Mouse (Mus musculus): ENCODE data around the gene March9. TPM values are rescaled to one million over a fixed set of nuclear protein-coding genes. Genes with fewer than 3 reads are reported as not detected.
A peak's percentile ranks its signal among the peaks of the same experiment; 100 is the strongest.

Gene March9
- polyA plus RNA-seq, 1 experiment from 2014 or later: 1.2 TPM

DNA sequence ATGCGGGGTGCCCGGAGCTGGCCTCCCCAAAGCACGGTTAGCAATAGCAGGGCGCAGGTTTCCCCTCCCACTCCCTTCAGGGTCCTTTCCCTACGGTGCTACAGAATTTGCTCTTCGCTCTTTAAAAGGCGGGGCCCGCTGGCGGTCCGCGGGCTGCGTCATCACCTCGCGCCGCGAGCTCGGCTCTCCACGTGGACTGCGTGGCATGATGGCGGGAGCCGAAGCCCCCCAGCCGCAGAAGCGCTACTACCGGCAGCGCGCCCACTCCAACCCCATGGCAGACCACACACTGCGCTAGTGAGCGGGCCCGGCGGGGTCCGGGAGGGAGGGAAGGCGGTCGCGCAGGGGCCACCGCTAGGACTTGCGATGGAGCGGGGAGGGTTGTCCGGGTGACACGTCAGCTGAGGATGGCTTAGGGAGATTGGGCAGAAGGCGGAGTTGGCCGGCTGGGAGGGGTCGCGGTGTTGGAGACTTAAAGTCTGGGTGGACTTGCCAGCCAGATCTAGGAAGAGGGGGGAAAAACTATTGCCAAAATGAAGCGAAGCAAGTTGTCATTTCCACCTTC is 18.1 kb downstream of the March9 start:
- WGBS: 0% methylated on average over 44 of the region's 44 CpGs
- ATAC-seq (ENCODE audit: low FRiP score, low TSS enrichment): peak; percentile 83
- peak overlapping the region; percentile 79 for H3K4me3 ChIP-seq (ENCODE audit: low read length)
- H3K27me3 ChIP-seq (ENCODE audit: insufficient read depth, low read length): no peaks in the 10 kb centered on the region; the same call in 1 of the 2 replicates
- H3K4me2 ChIP-seq (replicated peaks; ENCODE audit: low read depth, low read length): peak overlapping the region; percentile 99
- H3K9me3 ChIP-seq (ENCODE audit: low read length): no peaks in the 10 kb centered on the region
- H3K9ac ChIP-seq (replicated peaks; ENCODE audit: low read length): peak overlapping the region; percentile 73
- H3K27ac ChIP-seq (ENCODE audit: low read length): peak overlapping the region; percentile 59
- peaks cover 12% of the 10 kb centered on the region for H3K36me3 ChIP-seq (ENCODE audit: insufficient read depth, low read length)
- peaks cover 11% of the 10 kb centered on the region for H3K4me1 ChIP-seq (ENCODE audit: insufficient read depth, low read length)

GRCm38 (mm10) chr10:127041274-127041766 is 18.7 kb downstream of the March9 start, which contains the start of the genes Mettl1 and Eef1akmt3:
Gene Mettl1 (plus strand): TSS chr10:127041414.
Gene Eef1akmt3 (minus strand): TSS chr10:127041513.
- Histone ChIP-seq H3K4me3 (ENCODE audit: low read length) (peak within 1 kb of the TSS; percentile 79), H3K36me3 (ENCODE audit: insufficient read depth, low read length) (peaks cover 8% of the 10 kb centered on the region), H3K4me2 (replicated peaks; ENCODE audit: low read depth, low read length) (peak within 1 kb of the TSS; percentile 99), H3K27ac (ENCODE audit: low read length) (peak within 1 kb of the TSS; percentile 59), H3K9me3 (ENCODE audit: low read length) (no peaks in the 10 kb centered on the region), H3K4me1 (ENCODE audit: insufficient read depth, low read length) (peaks cover 11% of the 10 kb centered on the region), H3K27me3 (ENCODE audit: insufficient read depth, low read length) (no peaks in the 10 kb centered on the region; the same call in 1 of the 2 replicates), H3K9ac (replicated peaks; ENCODE audit: low read length) (peak within 1 kb of the TSS; percentile 73)
- ATAC-seq (ENCODE audit: low FRiP score, low TSS enrichment): peak; percentile 50
- WGBS: under 1% methylated on average over 28 of the region's 28 CpGs

GRCm38 (mm10) chr10:127040569-127041214 is 19.3 kb downstream of the March9 start:
- no peaks in the 10 kb centered on the region for H3K9me3 ChIP-seq (ENCODE audit: low read length)
- peaks cover 7% of the 10 kb centered on the region for H3K36me3 ChIP-seq (ENCODE audit: insufficient read depth, low read length)
- ATAC-seq (ENCODE audit: low FRiP score, low TSS enrichment): no peak; the same call in 1 of the 2 replicates
- peaks cover 11% of the 10 kb centered on the region for H3K4me1 ChIP-seq (ENCODE audit: insufficient read depth, low read length)
- no peak overlapping the region for H3K27ac ChIP-seq (ENCODE audit: low read length)
- WGBS: 3% methylated on average over 20 of the region's 20 CpGs
- H3K4me2 ChIP-seq (replicated peaks; ENCODE audit: low read depth, low read length): peak overlapping the region; percentile 99
- H3K9ac ChIP-seq (replicated peaks; ENCODE audit: low read length): peak overlapping the region; percentile 73
- H3K27me3 ChIP-seq (ENCODE audit: insufficient read depth, low read length): no peaks in the 10 kb centered on the region; the same call in 1 of the 2 replicates
- peak overlapping the region; percentile 79 for H3K4me3 ChIP-seq (ENCODE audit: low read length)

DNA sequence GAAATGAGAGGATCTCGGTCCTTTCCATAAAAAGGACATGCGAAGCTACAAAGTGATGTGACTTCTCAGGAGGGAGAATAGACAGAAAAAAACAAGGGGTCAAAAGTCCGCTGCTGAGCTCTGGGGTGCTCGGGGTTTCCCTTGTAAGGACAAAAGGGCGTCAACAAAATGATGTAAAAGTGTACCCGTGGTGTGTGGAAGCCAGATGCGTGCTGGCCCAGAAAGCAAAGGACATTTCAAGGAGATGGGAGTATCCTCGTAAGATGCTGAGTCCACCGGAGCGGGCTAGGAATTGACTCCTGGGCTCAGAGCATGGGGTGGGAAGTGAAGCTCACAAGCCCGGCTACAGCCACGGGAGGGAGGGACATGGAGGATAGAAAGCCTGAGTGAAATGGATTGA is 22.3 kb downstream of the March9 start:
- Histone ChIP-seq H3K4me2 (replicated peaks; ENCODE audit: low read depth, low read length) (no peak overlapping the region), H3K9ac (replicated peaks; ENCODE audit: low read length) (no peak overlapping the region), H3K36me3 (ENCODE audit: insufficient read depth, low read length) (no peaks in the 10 kb centered on the region), H3K4me3 (ENCODE audit: low read length) (no peak overlapping the region), H3K27ac (ENCODE audit: low read length) (no peak overlapping the region), H3K9me3 (ENCODE audit: low read length) (no peaks in the 10 kb centered on the region), H3K27me3 (ENCODE audit: insufficient read depth, low read length) (no peaks in the 10 kb centered on the region; the same call in 1 of the 2 replicates), H3K4me1 (ENCODE audit: insufficient read depth, low read length) (peaks cover 5% of the 10 kb centered on the region)
- no peak for ATAC-seq (ENCODE audit: low FRiP score, low TSS enrichment)
- 77% methylated on average over 12 of the region's 12 CpGs for WGBS

GRCm38 (mm10) chr10:127036273-127036672 is 23.7 kb downstream of the March9 start:
- no peak for ATAC-seq (ENCODE audit: low FRiP score, low TSS enrichment)
- Histone ChIP-seq H3K4me1 (ENCODE audit: insufficient read depth, low read length) (no peaks in the 10 kb centered on the region), H3K9me3 (ENCODE audit: low read length) (no peaks in the 10 kb centered on the region), H3K27ac (ENCODE audit: low read length) (no peak overlapping the region), H3K9ac (replicated peaks; ENCODE audit: low read length) (no peak overlapping the region), H3K36me3 (ENCODE audit: insufficient read depth, low read length) (no peaks in the 10 kb centered on the region), H3K4me2 (replicated peaks; ENCODE audit: low read depth, low read length) (no peak overlapping the region), H3K4me3 (ENCODE audit: low read length) (no peak overlapping the region), H3K27me3 (ENCODE audit: insufficient read depth, low read length) (no peaks in the 10 kb centered on the region; the same call in 1 of the 2 replicates)
- 79% methylated on average over 12 of the region's 12 CpGs for WGBS

DNA sequence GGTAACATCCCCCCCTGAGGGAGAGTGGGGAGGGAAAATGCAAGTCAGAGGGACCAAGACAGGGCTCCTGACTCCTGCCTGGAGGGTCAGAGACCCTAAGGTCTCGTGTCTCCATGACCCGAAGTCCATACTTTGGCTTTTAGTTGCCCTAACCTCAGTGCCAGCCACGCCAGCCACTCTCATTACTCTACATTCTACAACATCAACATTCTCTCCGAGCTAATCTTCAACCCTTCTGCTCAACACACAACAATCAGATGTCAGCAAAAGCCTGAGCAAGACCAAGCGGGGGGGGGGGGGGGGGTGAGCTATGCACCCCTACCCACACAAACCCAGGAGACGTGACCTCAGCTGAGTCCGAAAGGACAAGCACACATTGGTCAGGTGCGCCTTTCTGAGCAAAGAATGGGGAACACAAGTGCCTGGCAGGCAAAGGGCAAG is 26.7 kb downstream of the March9 start:
- Histone ChIP-seq H3K4me1 (ENCODE audit: insufficient read depth, low read length) (peaks cover 6% of the 10 kb centered on the region; the same call in 1 of the 2 replicates), H3K4me3 (ENCODE audit: low read length) (no peak overlapping the region), H3K27me3 (ENCODE audit: insufficient read depth, low read length) (no peaks in the 10 kb centered on the region), H3K27ac (ENCODE audit: low read length) (peak overlapping the region; percentile 29; the same call in 1 of the 2 replicates), H3K4me2 (replicated peaks; ENCODE audit: low read depth, low read length) (no peak overlapping the region), H3K9ac (replicated peaks; ENCODE audit: low read length) (no peak overlapping the region), H3K36me3 (ENCODE audit: insufficient read depth, low read length) (peaks cover 4% of the 10 kb centered on the region), H3K9me3 (ENCODE audit: low read length) (no peaks in the 10 kb centered on the region)
- 84% methylated on average over 8 of the region's 8 CpGs for WGBS
- ATAC-seq (ENCODE audit: low FRiP score, low TSS enrichment): peak; percentile 39

DNA sequence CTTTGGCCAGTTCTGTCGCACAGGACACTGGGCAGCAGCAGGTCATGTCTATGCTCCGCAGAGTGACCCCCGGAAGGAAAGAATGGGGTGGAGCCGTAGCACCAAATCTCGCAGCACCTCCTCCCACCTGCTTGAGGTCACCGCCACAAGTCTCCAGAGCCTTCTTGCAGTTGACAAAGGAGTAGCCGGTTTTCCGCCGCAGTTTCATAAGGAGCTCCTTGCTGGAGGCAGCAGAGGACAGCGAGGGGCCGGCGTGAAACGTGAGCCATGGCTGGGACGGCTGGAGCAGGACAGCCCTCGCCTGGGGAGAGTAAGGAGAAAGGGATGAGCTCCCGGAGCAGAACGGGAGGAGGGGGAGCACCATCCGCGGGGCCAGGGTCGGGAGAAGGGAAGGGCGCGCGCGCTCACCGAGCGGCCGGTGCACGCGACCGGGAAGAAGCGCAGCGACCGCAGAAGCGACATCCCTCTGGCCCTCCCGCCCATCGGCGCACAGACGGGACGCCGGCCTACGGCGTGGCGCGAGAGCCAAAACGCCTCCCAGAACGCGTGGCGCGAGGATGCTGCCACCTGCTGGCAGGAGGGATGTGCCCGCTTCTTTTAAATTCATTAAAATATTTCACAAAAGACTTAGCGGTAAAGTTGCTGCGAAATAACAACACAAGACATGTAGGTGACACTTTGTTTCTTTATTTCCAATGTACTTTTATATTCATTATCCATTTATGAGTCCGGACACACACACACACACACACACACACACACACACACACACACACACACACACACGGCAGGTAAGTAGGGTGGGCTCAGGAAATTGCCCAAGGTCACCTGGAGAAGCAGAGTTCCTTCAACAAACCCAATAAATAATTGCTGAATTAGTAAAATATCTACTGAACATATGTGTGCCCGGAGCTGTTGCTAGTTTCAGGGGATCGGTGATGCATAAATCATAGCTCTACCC is 29.4 kb downstream of the March9 start, which contains the start of gene Tsfm:
Tsfm (minus strand) TSS at position 505 of the 961 bp plus-strand sequence.
- no peaks in the 10 kb centered on the region for H3K9me3 ChIP-seq (ENCODE audit: low read length)
- H3K4me3 ChIP-seq (ENCODE audit: low read length): peak within 1 kb of the TSS; percentile 86
- H3K36me3 ChIP-seq (ENCODE audit: insufficient read depth, low read length): peaks cover 30% of the 10 kb centered on the region
- peak; percentile 89 for ATAC-seq (ENCODE audit: low FRiP score, low TSS enrichment)
- peak within 1 kb of the TSS; percentile 80 for H3K9ac ChIP-seq (replicated peaks; ENCODE audit: low read length)
- H3K27me3 ChIP-seq (ENCODE audit: insufficient read depth, low read length): no peaks in the 10 kb centered on the region
- H3K27ac ChIP-seq (ENCODE audit: low read length): peak within 1 kb of the TSS; percentile 83
- WGBS: 4% methylated on average over 56 of the region's 56 CpGs
- H3K4me2 ChIP-seq (replicated peaks; ENCODE audit: low read depth, low read length): peak within 1 kb of the TSS; percentile 63
- H3K4me1 ChIP-seq (ENCODE audit: insufficient read depth, low read length): peaks cover 6% of the 10 kb centered on the region; the same call in 1 of the 2 replicates

GRCm38 (mm10) chr10:127018422-127018821 is 41.6 kb downstream of the March9 start:
- no peak overlapping the region for H3K27ac ChIP-seq (ENCODE audit: low read length)
- H3K9me3 ChIP-seq (ENCODE audit: low read length): no peaks in the 10 kb centered on the region
- no peak overlapping the region for H3K4me3 ChIP-seq (ENCODE audit: low read length)
- H3K9ac ChIP-seq (replicated peaks; ENCODE audit: low read length): no peak overlapping the region
- H3K4me1 ChIP-seq (ENCODE audit: insufficient read depth, low read length): no peaks in the 10 kb centered on the region
- no peak for ATAC-seq (ENCODE audit: low FRiP score, low TSS enrichment)
- 65% methylated on average over 16 of the region's 16 CpGs for WGBS
- no peak overlapping the region for H3K4me2 ChIP-seq (replicated peaks; ENCODE audit: low read depth, low read length)
- H3K36me3 ChIP-seq (ENCODE audit: insufficient read depth, low read length): peaks cover 17% of the 10 kb centered on the region
- no peaks in the 10 kb centered on the region for H3K27me3 ChIP-seq (ENCODE audit: insufficient read depth, low read length)

DNA sequence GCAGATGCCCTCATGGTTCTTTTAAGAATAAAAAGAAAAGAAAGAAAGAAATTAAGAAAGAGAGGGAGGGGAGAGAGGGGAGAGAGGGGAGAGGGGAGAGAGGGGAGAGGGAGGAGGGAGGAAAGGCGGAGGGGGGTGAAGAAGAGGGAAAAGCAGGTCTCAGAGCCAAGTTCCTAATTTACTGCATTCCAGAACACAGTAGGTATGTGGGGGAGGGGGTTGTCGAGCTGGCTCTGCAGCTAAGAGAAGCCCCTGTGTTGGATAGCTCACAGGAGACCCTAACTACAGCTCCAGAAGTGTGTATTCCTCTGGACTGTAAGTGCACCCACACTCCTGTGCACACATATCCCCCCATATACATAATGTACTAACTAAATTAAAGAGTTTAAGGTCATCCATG is 42.9 kb downstream of the March9 start:
- Histone ChIP-seq H3K27me3 (ENCODE audit: insufficient read depth, low read length) (no peaks in the 10 kb centered on the region), H3K27ac (ENCODE audit: low read length) (no peak overlapping the region), H3K36me3 (ENCODE audit: insufficient read depth, low read length) (peaks cover 4% of the 10 kb centered on the region; the same call in 1 of the 2 replicates), H3K4me2 (replicated peaks; ENCODE audit: low read depth, low read length) (no peak overlapping the region), H3K9ac (replicated peaks; ENCODE audit: low read length) (no peak overlapping the region), H3K4me3 (ENCODE audit: low read length) (no peak overlapping the region), H3K9me3 (ENCODE audit: low read length) (no peaks in the 10 kb centered on the region), H3K4me1 (ENCODE audit: insufficient read depth, low read length) (no peaks in the 10 kb centered on the region)
- 0% methylated on average over 2 of the region's 2 CpGs for WGBS
- ATAC-seq (ENCODE audit: low FRiP score, low TSS enrichment): no peak
